Mouse (Mus musculus): ENCODE results near the gene Btbd7.

Btbd7 gene

GRCm38 (mm10) chr12:102730798-102731619 is 147.3 kb downstream of the Btbd7 start:
- DNase-seq (ENCODE audit: low spot score in 2 of 2) = no peak

All from thymus, postnatal 10 days (tissue).